Comparison of ENCODE assay signal across 9 mouse cellular contexts in the genomic region with DNA sequence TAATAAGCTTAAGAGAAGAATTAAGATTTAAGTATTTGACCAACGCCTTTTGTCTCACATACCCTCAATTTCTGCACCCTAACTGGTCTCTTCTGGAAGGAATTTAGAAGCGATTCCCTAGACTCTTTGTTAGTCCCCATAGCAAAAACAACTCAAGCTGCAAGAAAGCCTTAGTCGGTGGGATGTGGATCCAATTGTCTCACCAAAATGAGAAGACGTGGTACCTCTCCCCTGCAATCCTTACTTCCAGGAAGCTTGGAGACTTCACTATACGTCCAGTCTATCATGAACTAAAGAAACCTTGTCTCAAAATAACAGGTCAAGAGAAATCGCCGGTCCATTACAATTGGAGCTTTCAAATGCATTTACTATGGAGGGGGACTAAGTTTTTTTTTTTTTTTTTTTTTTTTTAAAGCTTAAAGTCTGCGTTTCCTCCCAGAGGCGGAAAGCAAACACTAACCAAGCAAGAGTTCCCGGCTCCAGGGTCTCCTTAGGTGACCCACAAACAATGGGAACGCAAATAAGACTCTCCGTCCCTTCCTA. TPM values are rescaled to one million over a fixed set of nuclear protein-coding genes. Genes with fewer than 3 reads are reported as not detected.
A peak's percentile ranks its signal among the peaks of the same experiment; 100 is the strongest.
DNase-seq lines count a peak whose midpoint lies in the region; ATAC-seq and TF ChIP-seq lines count a peak whose summit lies in the region.
"Had no signal": no experiment of that assay in that cellular context is flagged by ENCODE, and none has a peak within 500 bp of the region (broad histone marks: within the 10 kb centered on the region; RNA-seq: fewer than 3 reads in every experiment).

No protein-coding gene starts in this region.

- peak overlapping the region; percentile 63; the same call in 1 of the 2 replicates for H3K27ac ChIP-seq in kidney, adult 2 months (ENCODE audit: insufficient read depth, low read depth, low read length)
- H3K27ac ChIP-seq in MEL (ENCODE audit: control insufficient read depth, low read depth, low read length) = peak overlapping the region; percentile 72
- peak overlapping the region; percentile 86 for H3K27ac ChIP-seq in heart, embryonic 16.5 days (ENCODE audit: low read length)
- peak overlapping the region; percentile 89 for H3K27ac ChIP-seq in midbrain, embryonic 11.5 days (ENCODE audit: low read depth, low read length)

- peak overlapping the region; percentile 78 for H3K9ac ChIP-seq in MEL (ENCODE audit: control insufficient read depth, low read depth, low read length, poor library complexity, severe bottlenecking)
- H3K9ac ChIP-seq in heart, embryonic 16.5 days (ENCODE audit: low read length) = peak overlapping the region; percentile 72
- peak overlapping the region; percentile 81 for H3K9ac ChIP-seq in midbrain, embryonic 11.5 days (ENCODE audit: low read length)

- H3K9me3 ChIP-seq in MEL (replicated peaks; ENCODE audit: insufficient read depth, low read length) = no peaks in the 10 kb centered on the region
- no peaks in the 10 kb centered on the region for H3K9me3 ChIP-seq in heart, embryonic 16.5 days (replicated peaks; ENCODE audit: control insufficient read depth, low read length)
- H3K9me3 ChIP-seq in midbrain, embryonic 11.5 days (ENCODE audit: control insufficient read depth, low read length) = no peaks in the 10 kb centered on the region

- H3K4me2 ChIP-seq in heart, embryonic 16.5 days (ENCODE audit: low read depth, low read length) = peak overlapping the region; percentile 85
- H3K4me2 ChIP-seq in midbrain, embryonic 11.5 days = peak overlapping the region; percentile 64

- TF ChIP-seq POLR2A in kidney, adult 2 months (IDR thresholded peaks at IDR 0.05; ENCODE audit: low read depth, low read length) = no peak
- no peak; a peak in 1 of 4 replicates for TF ChIP-seq POLR2A in MEL (IDR thresholded peaks at IDR 0.05; ENCODE audit: control insufficient read depth in 1 of 2, insufficient read depth in 1 of 2, low read depth in 1 of 2, low read length in 2 of 2, poor library complexity in 1 of 2)

- H3K27me3 ChIP-seq in kidney, adult 2 months (replicated peaks; ENCODE audit: control insufficient read depth, insufficient read depth, low read length) = no peaks in the 10 kb centered on the region
- H3K27me3 ChIP-seq in MEL (ENCODE audit: control insufficient read depth in 1 of 2, insufficient read depth in 2 of 2, low read length in 2 of 2) = no peaks in the 10 kb centered on the region
- no peaks in the 10 kb centered on the region for H3K27me3 ChIP-seq in heart, embryonic 16.5 days (ENCODE audit: control insufficient read depth, insufficient read depth, low read length)
- no peaks in the 10 kb centered on the region for H3K27me3 ChIP-seq in midbrain, embryonic 11.5 days (ENCODE audit: control insufficient read depth, insufficient read depth, low read length)

- peaks cover 4% of the 10 kb centered on the region; the same call in 1 of the 2 replicates for H3K4me1 ChIP-seq in kidney, adult 2 months (ENCODE audit: control insufficient read depth, insufficient read depth, low read length)
- peaks cover 4 to 5% of the 10 kb centered on the region in 2 experiments for H3K4me1 ChIP-seq in MEL (ENCODE audit: control insufficient read depth in 1 of 2, insufficient read depth in 2 of 2, low read length in 2 of 2)
- peaks cover 10% of the 10 kb centered on the region for H3K4me1 ChIP-seq in heart, embryonic 16.5 days (ENCODE audit: control insufficient read depth, insufficient read depth, low read length)
- H3K4me1 ChIP-seq in midbrain, embryonic 11.5 days (ENCODE audit: control insufficient read depth, insufficient read depth, low read length) = peaks cover 9% of the 10 kb centered on the region; the same call in 1 of the 2 replicates

- DNase-seq in kidney, adult 2 months = no peak
- no peak for DNase-seq in kidney, adult 11 months
- DNase-seq in MEL (ENCODE audit: low read depth, low spot score) = no peak
- DNase-seq in midbrain, embryonic 11.5 days (ENCODE audit: low spot score, missing footprints) = no peak
- no peak for DNase-seq in adrenal gland, adult 2 months
- DNase-seq in thymus, adult 18-20 months = no peak
- no peak for DNase-seq in frontal cortex, postnatal 10 days (ENCODE audit: low spot score in 2 of 2)

- no peak for TF ChIP-seq CTCF in kidney, adult 2 months (conservative IDR thresholded peaks at IDR 0.05; ENCODE audit: insufficient read depth, insufficient read length, low read depth, low read length)
- no peak for TF ChIP-seq CTCF in MEL (IDR thresholded peaks at IDR 0.05 in 2 of 3, conservative IDR thresholded peaks at IDR 0.05 in 1 of 3; ENCODE audit: control insufficient read depth in 1 of 3, insufficient read depth in 1 of 3, low read depth in 2 of 3, low read length in 3 of 3, poor library complexity in 1 of 3, severe bottlenecking in 1 of 3)

- WGBS in kidney, adult 2 months = 2% methylated on average over 12 of the region's 12 CpGs
- WGBS in heart, embryonic 16.5 days = 2% methylated on average over 12 of the region's 12 CpGs
- WGBS in midbrain, embryonic 11.5 days = 2% methylated on average over 12 of the region's 12 CpGs

- no peak for TF ChIP-seq EP300 in MEL (IDR thresholded peaks at IDR 0.05; ENCODE audit: low read depth in 1 of 2, low read length in 2 of 2)

- peak overlapping the region; percentile 85 for H3K4me3 ChIP-seq in kidney, adult 2 months (ENCODE audit: insufficient read depth, low read depth, low read length)
- H3K4me3 ChIP-seq in MEL (ENCODE audit: control insufficient read depth in 1 of 2, insufficient read depth in 1 of 2, low read depth in 2 of 2, low read length in 2 of 2) = peak overlapping the region; percentile 64 to 66
- H3K4me3 ChIP-seq in heart, embryonic 16.5 days (ENCODE audit: low read length) = peak overlapping the region; percentile 82
- H3K4me3 ChIP-seq in midbrain, embryonic 11.5 days (ENCODE audit: low read depth, low read length) = peak overlapping the region; percentile 78

- no peak for ATAC-seq in heart, embryonic 16.5 days (replicated peaks; ENCODE audit: extremely low read depth, insufficient read depth, low FRiP score)
- no peak; the same call in 1 of the 2 replicates for ATAC-seq in midbrain, embryonic 11.5 days (ENCODE audit: low FRiP score)

- H3K36me3 ChIP-seq in kidney, adult 2 months (ENCODE audit: control insufficient read depth, insufficient read depth, low read length) = no peaks in the 10 kb centered on the region
- H3K36me3 ChIP-seq in MEL (ENCODE audit: control insufficient read depth in 1 of 2, insufficient read depth in 2 of 2, low read length in 2 of 2) = peaks cover 15 to 21% of the 10 kb centered on the region in 2 experiments
- H3K36me3 ChIP-seq in heart, embryonic 16.5 days (ENCODE audit: control insufficient read depth, insufficient read depth) = peaks cover 21% of the 10 kb centered on the region
- peaks cover 13% of the 10 kb centered on the region for H3K36me3 ChIP-seq in midbrain, embryonic 11.5 days (ENCODE audit: control insufficient read depth, insufficient read depth, low read length)

- TF ChIP-seq RAD21 in MEL (IDR thresholded peaks at IDR 0.05; ENCODE audit: low read depth, low read length) = no peak

- H3K79me2 ChIP-seq in MEL (ENCODE audit: control insufficient read depth, insufficient read depth, low read length, poor library complexity) = peaks cover 20% of the 10 kb centered on the region

RNA-seq across cellular contexts. Expression of a gene that starts 0.5 kb away (rescaled TPM):
- polyA plus RNA-seq in kidney, adult 2 months (2012; rRNA removed) = 3.9 and 5.1 TPM in 2 replicates
- total RNA-seq in MEL (2012; rRNA removed) = 39.3 and 48.9 TPM in 2 replicates
- polyA plus RNA-seq in MEL (2012; ENCODE audit: insufficient read depth in 1 of 2, insufficient read length in 2 of 2, low read depth in 1 of 2, low replicate concordance in 2 of 2, missing spikeins in 1 of 2) = 10 to 100 TPM in 1 of 2 experiments, not detected in 1; 52.1 TPM
- 17.8 and 21.3 TPM in 2 replicates for polyA plus RNA-seq in heart, embryonic 16.5 days (2015; fragmentation: Nextera tagmentation; extraction: Ambion mirVana)
- 92.5 and 97.1 TPM in 2 replicates for polyA plus RNA-seq in midbrain, embryonic 11.5 days (2014; fragmentation: Nextera tagmentation; extraction: Ambion mirVana)
- 10 to 100 TPM; 13.4 to 16.6 TPM for total RNA-seq in adrenal gland, adult 2 months (2021)
- 1.2 and 1.9 TPM in 2 replicates for polyA plus RNA-seq in adrenal gland, adult 2 months (2012; rRNA removed)

RNA-seq across cellular contexts. Expression of a gene that starts 17.3 kb away (rescaled TPM):
- polyA plus RNA-seq in kidney, adult 2 months (2012; rRNA removed) = 3.7 and 5.1 TPM in 2 replicates
- total RNA-seq in MEL (2012; rRNA removed) = 21.3 and 24.5 TPM in 2 replicates
- 10 to 100 TPM in 1 of 2 experiments, not detected in 1; 24.8 TPM for polyA plus RNA-seq in MEL (2012; ENCODE audit: insufficient read depth in 1 of 2, insufficient read length in 2 of 2, low read depth in 1 of 2, low replicate concordance in 2 of 2, missing spikeins in 1 of 2)
- 48.0 and 55.9 TPM in 2 replicates for polyA plus RNA-seq in heart, embryonic 16.5 days (2015; fragmentation: Nextera tagmentation; extraction: Ambion mirVana)
- polyA plus RNA-seq in midbrain, embryonic 11.5 days (2014; fragmentation: Nextera tagmentation; extraction: Ambion mirVana) = 113 and 115 TPM in 2 replicates
- total RNA-seq in adrenal gland, adult 2 months (2021) = 1 to 10 TPM; 4.6 to 6.7 TPM
- 0.90 and 0.94 TPM in 2 replicates for polyA plus RNA-seq in adrenal gland, adult 2 months (2012; rRNA removed)

RNA-seq across cellular contexts. Expression of a gene that starts 17.8 kb away (rescaled TPM):
- polyA plus RNA-seq in kidney, adult 2 months (2012; rRNA removed) = 0.08 and 0.17 TPM in 2 replicates
- total RNA-seq in MEL (2012; rRNA removed) = 4.9 and 7.6 TPM in 2 replicates
- polyA plus RNA-seq in MEL (2012; ENCODE audit: insufficient read depth in 1 of 2, insufficient read length in 2 of 2, low read depth in 1 of 2, low replicate concordance in 2 of 2, missing spikeins in 1 of 2) = 10 to 100 TPM; 19.3 to 50.6 TPM
- 5.5 and 6.2 TPM in 2 replicates for polyA plus RNA-seq in heart, embryonic 16.5 days (2015; fragmentation: Nextera tagmentation; extraction: Ambion mirVana)
- 17.9 and 20.1 TPM in 2 replicates for polyA plus RNA-seq in midbrain, embryonic 11.5 days (2014; fragmentation: Nextera tagmentation; extraction: Ambion mirVana)
- total RNA-seq in adrenal gland, adult 2 months (2021) = 1 to 10 TPM in 1 of 2 experiments, under 1 TPM in 1; 0.95 to 1.0 TPM
- 0.04 and 0.21 TPM in 2 replicates for polyA plus RNA-seq in adrenal gland, adult 2 months (2012; rRNA removed)

RNA-seq across cellular contexts. Expression of a gene that starts 39.8 kb away (rescaled TPM):
- polyA plus RNA-seq in kidney, adult 2 months (2012; rRNA removed) = 6.8 and 7.7 TPM in 2 replicates
- total RNA-seq in MEL (2012; rRNA removed) = 26.6 and 28.1 TPM in 2 replicates
- 100 to 1,000 TPM in 1 of 2 experiments, 10 to 100 TPM in 1; 33.9 to 120 TPM for polyA plus RNA-seq in MEL (2012; ENCODE audit: insufficient read depth in 1 of 2, insufficient read length in 2 of 2, low read depth in 1 of 2, low replicate concordance in 2 of 2, missing spikeins in 1 of 2)
- polyA plus RNA-seq in heart, embryonic 16.5 days (2015; fragmentation: Nextera tagmentation; extraction: Ambion mirVana) = 12.7 and 13.9 TPM in 2 replicates
- 32.4 and 34.0 TPM in 2 replicates for polyA plus RNA-seq in midbrain, embryonic 11.5 days (2014; fragmentation: Nextera tagmentation; extraction: Ambion mirVana)
- 10 to 100 TPM; 15.6 to 25.0 TPM for total RNA-seq in adrenal gland, adult 2 months (2021)
- 3.4 and 5.2 TPM in 2 replicates for polyA plus RNA-seq in adrenal gland, adult 2 months (2012; rRNA removed)

RNA-seq across cellular contexts. Expression of a gene that starts 52.5 kb away (rescaled TPM):
- polyA plus RNA-seq in kidney, adult 2 months (2012; rRNA removed) = 1.3 and 1.7 TPM in 2 replicates
- 10.6 and 11.2 TPM in 2 replicates for total RNA-seq in MEL (2012; rRNA removed)
- polyA plus RNA-seq in MEL (2012; ENCODE audit: insufficient read depth in 1 of 2, insufficient read length in 2 of 2, low read depth in 1 of 2, low replicate concordance in 2 of 2, missing spikeins in 1 of 2) = 1 to 10 TPM in 1 of 2 experiments, not detected in 1; 7.9 TPM
- polyA plus RNA-seq in heart, embryonic 16.5 days (2015; fragmentation: Nextera tagmentation; extraction: Ambion mirVana) = 27.5 and 32.1 TPM in 2 replicates
- polyA plus RNA-seq in midbrain, embryonic 11.5 days (2014; fragmentation: Nextera tagmentation; extraction: Ambion mirVana) = 94.8 and 114 TPM in 2 replicates
- 1 to 10 TPM; 3.1 to 6.4 TPM for total RNA-seq in adrenal gland, adult 2 months (2021)
- 0.95 and 1.1 TPM in 2 replicates for polyA plus RNA-seq in adrenal gland, adult 2 months (2012; rRNA removed)
- total RNA-seq: neutrophil, adult 5-6 weeks had no signal
